In the genomic region with DNA sequence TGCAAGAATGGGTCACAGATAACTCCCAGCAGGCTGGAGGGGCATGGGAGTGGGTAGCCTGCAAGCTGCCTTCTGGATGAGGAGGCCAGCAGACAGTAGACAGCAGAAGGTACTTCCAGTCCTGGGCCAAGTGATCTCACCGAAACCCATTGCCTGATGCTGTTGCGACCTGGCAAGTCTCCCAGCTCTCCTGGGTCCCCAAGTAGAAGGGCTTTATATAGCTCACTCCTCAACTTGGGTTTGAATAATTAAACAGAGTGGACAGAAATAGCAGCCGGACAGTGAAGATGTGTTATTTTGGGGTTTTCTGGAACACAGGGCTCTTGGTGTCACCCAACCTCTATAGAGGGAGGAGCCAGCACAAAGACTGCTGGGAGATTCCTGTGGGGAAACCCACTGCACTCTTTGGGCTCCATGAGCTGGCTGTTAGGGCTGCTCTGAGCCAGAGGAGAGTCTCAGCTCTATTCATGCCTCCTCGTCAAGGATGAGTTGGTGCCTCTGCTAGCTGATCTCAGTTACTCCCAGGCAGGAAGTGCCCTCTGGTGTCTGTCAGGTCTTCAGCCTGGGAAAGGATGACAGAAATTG, we compare ENCODE assay signal across 9 mouse cellular contexts. TPM values are rescaled to one million over a fixed set of nuclear protein-coding genes. Genes with fewer than 3 reads are reported as not detected.
DNase-seq lines count a peak whose midpoint lies in the region; ATAC-seq and TF ChIP-seq lines count a peak whose summit lies in the region.
"Had no signal": no experiment of that assay in that cellular context is flagged by ENCODE, and none has a peak within 500 bp of the region (broad histone marks: within the 10 kb centered on the region; RNA-seq: fewer than 3 reads in every experiment).

No protein-coding gene starts in this region.

- H3K9ac ChIP-seq in midbrain, postnatal 0 days (replicated peaks; ENCODE audit: low read length, poor library complexity, severe bottlenecking) = no peak overlapping the region
- H3K9ac ChIP-seq in midbrain, embryonic 15.5 days = no peak overlapping the region

- intact Hi-C loops in heart, postnatal 10 days (cut with DNase I) = loop anchor here (5.0 kb wide), 1 partner anchor 41 kb away; no protein-coding TSS in a partner anchor

- no peak for DNase-seq in frontal cortex, postnatal 10 days (ENCODE audit: low spot score in 2 of 2)
- DNase-seq in midbrain, postnatal 0 days (ENCODE audit: low spot score) = peak; percentile 66
- peak; percentile 80 to 87 for DNase-seq in heart, postnatal 10 days
- DNase-seq in thymus, postnatal 4 days = peak; percentile 43
- no peak for DNase-seq in spleen, adult 12 weeks (ENCODE audit: low spot score)
- DNase-seq in yolk sac, embryonic 10.5 days (ENCODE audit: low spot score) = no peak

- no peak overlapping the region for H3K4me3 ChIP-seq in midbrain, postnatal 0 days (ENCODE audit: low read depth, low read length)
- H3K4me3 ChIP-seq in midbrain, embryonic 15.5 days = no peak overlapping the region

- TF ChIP-seq CTCF in midbrain, postnatal 0 days (IDR thresholded peaks at IDR 0.05) = no peak

- H3K36me3 ChIP-seq in midbrain, postnatal 0 days (ENCODE audit: insufficient read depth, low read length) = no peaks in the 10 kb centered on the region
- H3K36me3 ChIP-seq in midbrain, embryonic 15.5 days (replicated peaks) = no peaks in the 10 kb centered on the region

- no peak overlapping the region for H3K27ac ChIP-seq in midbrain, postnatal 0 days (ENCODE audit: low read depth, low read length)
- H3K27ac ChIP-seq in midbrain, embryonic 15.5 days = no peak overlapping the region

- no peaks in the 10 kb centered on the region for H3K4me1 ChIP-seq in midbrain, postnatal 0 days (ENCODE audit: insufficient read depth, low read length)
- peaks cover 8% of the 10 kb centered on the region; the same call in 1 of the 2 replicates for H3K4me1 ChIP-seq in midbrain, embryonic 15.5 days

- 54% methylated on average over 4 of the region's 4 CpGs for WGBS in midbrain, postnatal 0 days
- 64% methylated on average over 4 of the region's 4 CpGs for WGBS in midbrain, embryonic 15.5 days

- H3K9me3 ChIP-seq in midbrain, postnatal 0 days (ENCODE audit: low read length) = no peaks in the 10 kb centered on the region
- H3K9me3 ChIP-seq in midbrain, embryonic 15.5 days = no peaks in the 10 kb centered on the region

- ATAC-seq in frontal cortex, adult (ENCODE audit: low TSS enrichment) = peak; percentile 47; the same call in 1 of the 2 replicates
- no peak; the same call in 1 of the 2 replicates for ATAC-seq in midbrain, postnatal 0 days (ENCODE audit: low FRiP score)
- ATAC-seq in midbrain, embryonic 15.5 days (replicated peaks) = no peak

- no peaks in the 10 kb centered on the region for H3K27me3 ChIP-seq in midbrain, postnatal 0 days (ENCODE audit: insufficient read depth, low read length)
- H3K27me3 ChIP-seq in midbrain, embryonic 15.5 days (replicated peaks) = no peaks in the 10 kb centered on the region

- no peak overlapping the region for H3K4me2 ChIP-seq in midbrain, postnatal 0 days (ENCODE audit: low read depth, low read length, poor library complexity, severe bottlenecking)
- no peak overlapping the region for H3K4me2 ChIP-seq in midbrain, embryonic 15.5 days

RNA-seq across cellular contexts. Expression of gene Mef2d, which starts 8.9 kb away (rescaled TPM):
- 45.5 and 59.6 TPM in 2 replicates for total RNA-seq in midbrain, postnatal 0 days (2014; rRNA removed)
- 21.5 and 26.1 TPM in 2 replicates for polyA plus RNA-seq in midbrain, postnatal 0 days (2015; fragmentation: Nextera tagmentation; extraction: Ambion mirVana)
- polyA plus RNA-seq in midbrain, embryonic 15.5 days (2015; fragmentation: Nextera tagmentation; extraction: Ambion mirVana) = 23.2 and 25.3 TPM in 2 replicates
- 100 to 1,000 TPM; 121 to 133 TPM for total RNA-seq in heart, postnatal 10 days (2021)

RNA-seq across cellular contexts. Expression of gene Iqgap3, which starts 51.5 kb away (rescaled TPM):
- 3.1 and 5.4 TPM in 2 replicates for total RNA-seq in midbrain, postnatal 0 days (2014; rRNA removed)
- 1.2 and 1.4 TPM in 2 replicates for polyA plus RNA-seq in midbrain, postnatal 0 days (2015; fragmentation: Nextera tagmentation; extraction: Ambion mirVana)
- 2.7 and 3.0 TPM in 2 replicates for polyA plus RNA-seq in midbrain, embryonic 15.5 days (2015; fragmentation: Nextera tagmentation; extraction: Ambion mirVana)
- total RNA-seq in heart, postnatal 10 days (2021) = 10 to 100 TPM; 15.6 to 19.3 TPM

RNA-seq across cellular contexts. Expression of gene Ttc24, which starts 55.2 kb away (rescaled TPM):
- not detected in 2 replicates for total RNA-seq in midbrain, postnatal 0 days (2014; rRNA removed)
- polyA plus RNA-seq in midbrain, postnatal 0 days (2015; fragmentation: Nextera tagmentation; extraction: Ambion mirVana) = not detected in 2 replicates
- not detected in 2 replicates for polyA plus RNA-seq in midbrain, embryonic 15.5 days (2015; fragmentation: Nextera tagmentation; extraction: Ambion mirVana)
- not detected for total RNA-seq in heart, postnatal 10 days (2021)
- total RNA-seq: layer of hippocampus, postnatal 14 days had no signal

Comparison
In these comparisons a context has a peak if more than half of its experiments do, and no peak if none do; other contexts are left out.
1. DNase-seq: peak in midbrain, postnatal 0 days (single experiment), heart, postnatal 10 days (2 of 2) and thymus, postnatal 4 days (single experiment); none in frontal cortex, postnatal 10 days (0 of 2), spleen, adult 12 weeks (single experiment) and yolk sac, embryonic 10.5 days (single experiment).